In genomic region chr19:7181496-7181895, GRCm38 (mm10) we compare ENCODE assay signal across 14 mouse cellular contexts. TPM values are rescaled to one million over a fixed set of nuclear protein-coding genes. Genes with fewer than 3 reads are reported as not detected.
DNase-seq lines count a peak whose midpoint lies in the region; ATAC-seq and TF ChIP-seq lines count a peak whose summit lies in the region.
"Had no signal": no experiment of that assay in that cellular context is flagged by ENCODE, and none has a peak within 500 bp of the region (broad histone marks: within the 10 kb centered on the region; RNA-seq: fewer than 3 reads in every experiment).

No protein-coding gene starts in this region.

- H3K36me3 ChIP-seq in embryonic facial prominence, embryonic 12.5 days, result no peaks in the 10 kb centered on the region
- H3K36me3 ChIP-seq in embryonic facial prominence, embryonic 10.5 days (replicated peaks), result no peaks in the 10 kb centered on the region
- no peaks in the 10 kb centered on the region for H3K36me3 ChIP-seq in stomach, embryonic 16.5 days (ENCODE audit: control insufficient read depth, insufficient read depth, low read length)
- H3K36me3 ChIP-seq: limb, embryonic 13.5 days; liver, embryonic 13.5 days; midbrain, embryonic 10.5 days had no signal

- ATAC-seq in embryonic facial prominence, embryonic 12.5 days (ENCODE audit: insufficient number of reproducible peaks, insufficient read depth, low FRiP score, low TSS enrichment), result no peak
- no peak for ATAC-seq in stomach, embryonic 16.5 days (ENCODE audit: insufficient read depth, low FRiP score)

- peaks cover 56% of the 10 kb centered on the region for H3K4me1 ChIP-seq in embryonic facial prominence, embryonic 12.5 days
- H3K4me1 ChIP-seq in embryonic facial prominence, embryonic 10.5 days, result peaks cover 83% of the 10 kb centered on the region
- H3K4me1 ChIP-seq in stomach, embryonic 16.5 days (ENCODE audit: control insufficient read depth, insufficient read depth, low read length), result peaks cover 29% of the 10 kb centered on the region

- no peak overlapping the region for H3K4me2 ChIP-seq in embryonic facial prominence, embryonic 12.5 days (replicated peaks)
- H3K4me2 ChIP-seq in stomach, embryonic 16.5 days (ENCODE audit: low read depth, low read length), result no peak overlapping the region
- H3K4me2 ChIP-seq: liver, embryonic 13.5 days had no signal

- no peak for TF ChIP-seq CTCF in left cerebral cortex, adult 2 months (IDR thresholded peaks at IDR 0.05)

- H3K9ac ChIP-seq in embryonic facial prominence, embryonic 12.5 days, result no peak overlapping the region
- H3K9ac ChIP-seq in stomach, embryonic 16.5 days (ENCODE audit: low read length), result no peak overlapping the region
- H3K9ac ChIP-seq: limb, embryonic 13.5 days; liver, embryonic 13.5 days; lung, embryonic 14.5 days had no signal

- H3K9me3 ChIP-seq in embryonic facial prominence, embryonic 12.5 days, result no peaks in the 10 kb centered on the region
- H3K9me3 ChIP-seq in embryonic facial prominence, embryonic 10.5 days, result no peaks in the 10 kb centered on the region
- H3K9me3 ChIP-seq in stomach, embryonic 16.5 days (replicated peaks; ENCODE audit: control insufficient read depth, low read length), result no peaks in the 10 kb centered on the region
- H3K9me3 ChIP-seq: limb, embryonic 13.5 days; liver, embryonic 13.5 days; midbrain, embryonic 10.5 days had no signal

- H3K27ac ChIP-seq in embryonic facial prominence, embryonic 12.5 days, result peak overlapping the region; percentile 70
- H3K27ac ChIP-seq in embryonic facial prominence, embryonic 10.5 days (replicated peaks), result no peak overlapping the region
- peak overlapping the region; percentile 16; the same call in 1 of the 2 replicates for H3K27ac ChIP-seq in left cerebral cortex, adult 2 months
- H3K27ac ChIP-seq in stomach, embryonic 16.5 days (ENCODE audit: low read length), result peak overlapping the region; percentile 74; the same call in 1 of the 2 replicates
- H3K27ac ChIP-seq: liver, embryonic 13.5 days; midbrain, embryonic 10.5 days had no signal

- WGBS in embryonic facial prominence, embryonic 12.5 days, result 54% methylated on average over 7 of the region's 7 CpGs
- WGBS in embryonic facial prominence, embryonic 10.5 days, result 62% methylated on average over 7 of the region's 7 CpGs
- WGBS in stomach, embryonic 16.5 days, result 66% methylated on average over 7 of the region's 7 CpGs

- intact Hi-C loops in left cerebral cortex, adult 2 months (cut with DNase I), result no loop called here
- intact Hi-C loops in left cerebral cortex, postnatal 14 days (cut with DNase I), result no loop called here

- H3K4me3 ChIP-seq in embryonic facial prominence, embryonic 12.5 days, result no peak overlapping the region
- H3K4me3 ChIP-seq in embryonic facial prominence, embryonic 10.5 days, result no peak overlapping the region
- no peak overlapping the region for H3K4me3 ChIP-seq in left cerebral cortex, adult 2 months
- H3K4me3 ChIP-seq in stomach, embryonic 16.5 days (replicated peaks; ENCODE audit: low read length), result no peak overlapping the region
- H3K4me3 ChIP-seq: liver, embryonic 13.5 days had no signal

- no peak for DNase-seq in embryonic facial prominence, embryonic 10.5 days (ENCODE audit: low spot score)
- peak; percentile 40 for DNase-seq in kidney, adult 11 months
- no peak for DNase-seq in kidney, postnatal 10 days
- DNase-seq in left cerebral cortex, adult 2 months (ENCODE audit: extremely low spot score in 1 of 2, low spot score in 2 of 2), result no peak
- DNase-seq in left cerebral cortex, postnatal 14 days (ENCODE audit: low spot score in 2 of 2), result no peak
- no peak for DNase-seq in T-cell, adult 2 months (ENCODE audit: low spot score)
- DNase-seq: cerebellum, adult 9-10 months; gastrocnemius, postnatal 36 days; liver, embryonic 13.5 days had no signal

- H3K27me3 ChIP-seq in embryonic facial prominence, embryonic 12.5 days, result peaks cover 48% of the 10 kb centered on the region
- peaks cover 93% of the 10 kb centered on the region for H3K27me3 ChIP-seq in embryonic facial prominence, embryonic 10.5 days (replicated peaks; ENCODE audit: low read depth, poor library complexity, severe bottlenecking)
- no peaks in the 10 kb centered on the region for H3K27me3 ChIP-seq in stomach, embryonic 16.5 days (ENCODE audit: control insufficient read depth, insufficient read depth, low read length)

RNA-seq across cellular contexts. Expression of gene Otub1, which starts 24.6 kb away (rescaled TPM):
- polyA plus RNA-seq in embryonic facial prominence, embryonic 12.5 days (2016; fragmentation: Nextera tagmentation; extraction: Ambion mirVana), result 234 and 242 TPM in 2 replicates
- 275 and 276 TPM in 2 replicates for polyA plus RNA-seq in embryonic facial prominence, embryonic 10.5 days (2016; fragmentation: Nextera tagmentation; extraction: Ambion mirVana)
- total RNA-seq in left cerebral cortex, adult 2 months (2021), result 100 to 1,000 TPM; 257 to 267 TPM
- 100 to 1,000 TPM; 268 to 271 TPM for total RNA-seq in left cerebral cortex, postnatal 14 days (2021)
- polyA plus RNA-seq in stomach, embryonic 16.5 days (2015; fragmentation: Nextera tagmentation; extraction: Ambion mirVana), result 157 and 169 TPM in 2 replicates

RNA-seq across cellular contexts. Expression of gene Cox8a, which starts 35.9 kb away (rescaled TPM):
- polyA plus RNA-seq in embryonic facial prominence, embryonic 12.5 days (2016; fragmentation: Nextera tagmentation; extraction: Ambion mirVana), result 824 and 858 TPM in 2 replicates
- polyA plus RNA-seq in embryonic facial prominence, embryonic 10.5 days (2016; fragmentation: Nextera tagmentation; extraction: Ambion mirVana), result 867 and 877 TPM in 2 replicates
- 100 to 1,000 TPM; 934 to 941 TPM for total RNA-seq in left cerebral cortex, adult 2 months (2021)
- total RNA-seq in left cerebral cortex, postnatal 14 days (2021), result 1,000 to 10,000 TPM; 1,118 to 1,183 TPM
- polyA plus RNA-seq in stomach, embryonic 16.5 days (2015; fragmentation: Nextera tagmentation; extraction: Ambion mirVana), result 986 and 1,009 TPM in 2 replicates

RNA-seq across cellular contexts. Expression of gene Naa40, which starts 59.5 kb away (rescaled TPM):
- 71.8 and 72.2 TPM in 2 replicates for polyA plus RNA-seq in embryonic facial prominence, embryonic 12.5 days (2016; fragmentation: Nextera tagmentation; extraction: Ambion mirVana)
- polyA plus RNA-seq in embryonic facial prominence, embryonic 10.5 days (2016; fragmentation: Nextera tagmentation; extraction: Ambion mirVana), result 93.2 and 94.4 TPM in 2 replicates
- total RNA-seq in left cerebral cortex, adult 2 months (2021), result 10 to 100 TPM; 35.7 to 37.4 TPM
- total RNA-seq in left cerebral cortex, postnatal 14 days (2021), result 10 to 100 TPM; 34.4 to 35.7 TPM
- polyA plus RNA-seq in stomach, embryonic 16.5 days (2015; fragmentation: Nextera tagmentation; extraction: Ambion mirVana), result 46.9 and 50.4 TPM in 2 replicates
